Mouse (Mus musculus): ENCODE measurements around the gene Zfhx2.

DNA sequence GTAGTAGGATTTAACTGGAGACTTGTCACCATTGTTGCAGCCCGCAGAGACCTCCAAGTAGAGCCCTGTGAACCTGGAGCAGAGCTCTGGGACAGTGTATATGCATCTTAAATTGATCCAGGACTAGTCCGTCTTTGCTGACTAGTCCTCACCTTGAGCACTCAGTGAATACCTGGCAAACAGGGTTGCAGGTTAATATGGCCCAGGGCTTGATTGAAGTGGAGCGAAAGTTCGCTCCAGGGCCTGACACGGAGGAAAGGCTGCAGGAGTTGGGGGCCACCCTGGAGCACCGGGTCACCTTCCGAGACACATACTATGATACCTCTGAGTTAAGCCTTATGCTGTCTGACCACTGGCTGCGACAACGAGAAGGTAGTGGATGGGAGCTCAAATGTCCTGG is 3.1 kb upstream of the Zfhx2 start:
- TF ChIP-seq GATA1 (IDR thresholded peaks at IDR 0.05; ENCODE audit: borderline replicate concordance, low read length) (no peak), FLI1 (IDR thresholded peaks at IDR 0.05; ENCODE audit: low read length) (no peak)

All from megakaryocyte, embryonic 14.5 days (primary cell).